Mouse (Mus musculus) spleen, adult 2 months (tissue): ENCODE results near the gene Wdfy3. TPM values are rescaled to one million over a fixed set of nuclear protein-coding genes. Genes with fewer than 3 reads are reported as not detected.
A peak's percentile ranks its signal among the peaks of the same experiment; 100 is the strongest.

Experiments used
- DNase-seq, 2 experiments: peaks; one replicate each; pipeline versions ENCODE4 v3.0.0 to v3.0.0-alpha.2; 2012 to 2021; ENCODE audit warnings: low spot score in 2 of 2, low read depth in 1 of 2
- H3K27ac ChIP-seq: fragments of 200-500 bp; 2 replicates; pipeline ENCODE4 v1.5.1; 2012; ENCODE audit warnings: low read length, inconsistent platforms; ENCODE audit not compliant: insufficient read depth
- H3K27me3 ChIP-seq: fragments of 200-500 bp; 2 replicates; pipeline ENCODE4 v1.6.1; 2012; ENCODE audit warnings: mild to moderate bottlenecking, moderate library complexity, low read length, inconsistent platforms; ENCODE audit not compliant: control insufficient read depth, insufficient read depth
- H3K36me3 ChIP-seq: fragments of 200-500 bp; 2 replicates; pipeline ENCODE4 v1.6.1; 2012; ENCODE audit warnings: mild to moderate bottlenecking, low read length, inconsistent platforms; ENCODE audit not compliant: control insufficient read depth, insufficient read depth
- H3K4me1 ChIP-seq: fragments of 200-500 bp; 2 replicates; pipeline ENCODE4 v1.6.1; 2011; ENCODE audit warnings: inconsistent platforms; ENCODE audit not compliant: control insufficient read depth, insufficient read depth, insufficient read length
- H3K4me3 ChIP-seq: fragments of 200-500 bp; 2 replicates; pipeline ENCODE4 v1.5.1; 2011; ENCODE audit warnings: mild to moderate bottlenecking, inconsistent platforms; ENCODE audit not compliant: insufficient read depth, insufficient read length; ENCODE audit errors: extremely low read depth
- CTCF ChIP-seq: fragments of 200-500 bp; IDR thresholded peaks from 2 replicates; pipeline ENCODE4 v1.5.1; 2011; ENCODE audit warnings: mild to moderate bottlenecking, inconsistent platforms; ENCODE audit not compliant: insufficient read depth, insufficient read length, insufficient replicate concordance; ENCODE audit errors: extremely low read depth
- POLR2A ChIP-seq: fragments of 200-500 bp; IDR thresholded peaks from 2 replicates; pipeline ENCODE4 v1.6.1; 2011; ENCODE audit warnings: low read depth, low read length, inconsistent platforms
- WGBS: fragments of 180-500 bp; shearing (Covaris S2); methylation state at CpG from one replicate; pipeline ENCODE4 v1.1.7; 2018; 5-methylcytosine and 5-hydroxymethylcytosine counted together
- polyA plus RNA-seq: library from polyadenylated mRNA; depleted of rRNA; stranded (reverse); fragments of >200 nt; gene quantifications from 2 replicates; pipeline ENCODE4 v1.2.3, GENCODE M21; 2012

Wdfy3 gene
- polyA plus RNA-seq, 1 experiment, result 12.0 TPM

DNA sequence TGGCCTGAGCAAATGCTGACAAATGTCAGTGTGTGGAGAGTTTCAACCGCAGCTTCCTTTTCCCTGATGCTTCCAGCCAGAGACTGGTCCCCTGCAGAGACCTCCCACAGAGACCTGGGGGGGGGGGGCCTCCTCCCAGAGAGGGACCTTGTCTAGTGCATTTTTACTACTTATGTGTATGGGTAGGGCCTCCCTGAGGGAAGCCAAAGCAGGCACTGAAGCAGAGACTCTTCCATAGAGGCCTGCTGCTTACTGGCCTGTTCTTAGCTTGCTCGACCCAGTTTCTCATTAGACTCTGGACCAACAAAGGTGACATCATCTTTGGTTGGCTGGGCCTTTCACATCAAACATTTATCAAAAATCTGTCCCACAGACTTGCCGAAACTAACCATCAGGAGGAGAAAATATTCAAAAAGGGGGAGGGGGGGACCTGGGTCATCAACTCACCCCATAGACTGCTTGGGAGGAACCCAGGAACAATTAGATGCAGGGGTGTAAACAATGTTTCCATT, 14.5 kb downstream of the Wdfy3 start:
- no peak for TF ChIP-seq CTCF
- no peak for DNase-seq
- Histone ChIP-seq H3K4me1 (no peaks in the 10 kb centered on the region), H3K36me3 (no peaks in the 10 kb centered on the region), H3K27me3 (no peaks in the 10 kb centered on the region), H3K4me3 (no peak overlapping the region), H3K27ac (no peak overlapping the region)
- WGBS, result 59% methylated on average over 3 of the region's 3 CpGs

DNA sequence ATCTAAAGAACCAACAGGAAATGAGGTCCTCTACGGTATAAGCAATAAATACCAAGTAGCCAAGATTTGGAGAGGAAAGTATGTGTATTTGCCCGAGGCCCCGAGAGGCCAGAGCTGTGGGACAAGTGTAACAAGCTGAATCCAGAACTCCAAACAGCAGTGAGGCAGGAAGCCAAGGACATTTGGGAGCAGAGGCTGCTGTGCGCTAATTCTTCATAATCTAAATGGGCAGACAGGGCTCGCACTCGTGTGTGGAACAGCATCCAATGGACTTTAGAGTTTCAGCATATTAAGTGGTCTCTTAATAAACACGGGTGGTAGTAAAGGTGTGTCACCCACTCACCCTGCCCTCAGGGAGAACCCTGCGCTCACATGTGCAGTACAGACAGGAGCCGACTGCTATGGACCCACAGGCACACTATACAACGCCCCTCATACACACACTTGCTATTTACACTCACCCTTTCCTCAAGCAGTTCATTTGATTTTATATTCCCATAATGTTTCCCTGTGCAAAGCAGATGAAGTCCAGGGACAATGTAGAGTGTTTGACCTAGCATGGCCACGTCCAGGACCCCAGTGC, 15.1 kb downstream of the Wdfy3 start:
- DNase-seq, result no peak
- Histone ChIP-seq H3K27ac (peak overlapping the region; percentile 9; the same call in 1 of the 2 replicates), H3K4me3 (no peak overlapping the region), H3K36me3 (no peaks in the 10 kb centered on the region), H3K27me3 (no peaks in the 10 kb centered on the region), H3K4me1 (no peaks in the 10 kb centered on the region)
- WGBS, result 82% methylated on average over 11 of the region's 11 CpGs
- TF ChIP-seq POLR2A, result no peak
- no peak for TF ChIP-seq CTCF

DNA sequence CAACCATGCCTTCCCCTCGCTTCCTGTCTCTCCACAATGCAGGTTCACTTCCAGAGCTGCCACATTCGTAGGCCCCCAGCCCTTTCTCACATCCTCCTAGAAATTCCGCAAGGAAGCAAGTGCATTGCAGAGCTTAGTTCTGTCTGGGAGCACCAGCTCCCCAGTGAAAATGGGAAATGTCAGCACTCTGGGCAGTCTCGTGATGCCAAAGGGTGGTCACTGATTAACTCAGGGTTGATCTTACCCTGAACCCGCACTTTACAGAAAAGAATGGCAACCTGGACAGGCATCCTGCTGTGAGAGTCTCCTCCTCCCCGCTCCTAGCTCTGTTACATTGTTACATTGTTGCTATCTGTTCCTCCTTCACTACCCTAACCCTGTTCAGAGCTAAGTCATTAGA, 16.8 kb downstream of the Wdfy3 start:
- Histone ChIP-seq H3K36me3 (no peaks in the 10 kb centered on the region), H3K27me3 (no peaks in the 10 kb centered on the region), H3K4me3 (no peak overlapping the region), H3K27ac (no peak overlapping the region), H3K4me1 (no peaks in the 10 kb centered on the region)
- WGBS, result 92% methylated on average over 6 of the region's 6 CpGs
- TF ChIP-seq CTCF (no peak), POLR2A (no peak)
- no peak for DNase-seq

DNA sequence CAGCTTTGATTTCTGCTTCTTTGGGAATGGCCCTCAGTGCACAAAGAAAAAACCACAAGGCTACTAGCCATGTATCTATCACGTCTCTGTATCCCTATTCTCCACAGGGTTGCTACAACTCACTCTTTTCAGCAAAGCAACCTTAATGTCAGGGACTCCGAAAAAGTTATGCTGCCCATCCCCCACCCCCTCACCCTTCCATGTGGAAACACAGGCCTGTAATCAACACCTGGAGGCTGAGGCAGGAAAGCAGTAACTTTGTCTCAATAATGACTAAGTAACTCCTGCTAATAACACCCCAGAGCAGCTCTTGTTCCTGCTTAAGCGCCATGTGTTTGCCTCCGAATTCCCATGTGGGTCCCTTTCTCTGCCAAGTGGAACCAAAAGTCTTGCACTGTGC, 17.3 kb downstream of the Wdfy3 start:
- Histone ChIP-seq H3K27ac (no peak overlapping the region), H3K4me3 (no peak overlapping the region), H3K36me3 (no peaks in the 10 kb centered on the region), H3K27me3 (no peaks in the 10 kb centered on the region), H3K4me1 (no peaks in the 10 kb centered on the region; the same call in 1 of the 2 replicates)
- DNase-seq, result no peak
- 92% methylated on average over 4 of the region's 4 CpGs for WGBS
- TF ChIP-seq POLR2A (no peak), CTCF (no peak)

DNA sequence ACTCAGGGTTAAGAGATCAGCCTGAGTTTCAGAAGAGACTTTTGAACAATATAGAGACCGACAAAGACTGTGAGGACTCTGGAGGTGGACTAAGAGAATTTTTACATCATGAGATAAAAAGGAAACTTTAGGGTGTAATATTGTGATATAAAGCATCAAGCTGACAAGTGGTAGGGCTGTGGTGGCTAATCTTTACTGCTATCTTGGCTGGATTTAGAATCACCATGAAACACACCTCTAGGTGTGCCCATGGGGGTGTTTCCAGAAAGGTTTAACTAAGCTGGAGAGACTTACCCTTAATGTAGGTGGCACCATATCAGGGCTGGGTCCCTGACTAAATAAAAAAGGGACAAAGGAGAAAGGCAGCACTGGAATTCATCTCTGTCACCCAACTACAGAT, 19.0 kb downstream of the Wdfy3 start:
- WGBS, result 90% methylated on average over 1 of the region's 1 CpGs
- no peak for TF ChIP-seq POLR2A
- H3K27ac ChIP-seq, result no peak overlapping the region
- no peak overlapping the region for H3K4me3 ChIP-seq
- H3K36me3 ChIP-seq, result no peaks in the 10 kb centered on the region
- H3K4me1 ChIP-seq, result no peaks in the 10 kb centered on the region; the same call in 1 of the 2 replicates
- DNase-seq, result no peak
- H3K27me3 ChIP-seq, result no peaks in the 10 kb centered on the region

DNA sequence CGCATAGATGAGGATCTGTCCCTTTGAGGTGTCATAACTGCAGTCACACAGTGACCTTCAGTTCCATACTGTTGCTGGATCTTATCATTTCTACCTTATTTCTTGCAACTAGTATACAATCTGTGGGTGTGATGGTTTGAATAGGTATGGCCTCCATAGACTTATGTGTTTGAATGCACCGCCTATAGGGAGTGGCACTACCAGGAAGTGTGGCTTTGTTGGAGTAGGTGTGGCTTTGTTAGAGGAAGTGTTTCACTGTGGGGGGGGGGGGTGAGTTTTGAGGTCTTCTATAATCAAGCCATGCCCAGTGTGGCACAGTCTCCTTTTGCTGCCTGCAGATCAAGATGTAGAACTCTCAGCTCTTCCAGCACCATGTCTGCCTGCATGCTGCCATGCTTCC, 21.3 kb downstream of the Wdfy3 start:
- Histone ChIP-seq H3K36me3 (no peaks in the 10 kb centered on the region), H3K27ac (no peak overlapping the region), H3K27me3 (no peaks in the 10 kb centered on the region), H3K4me1 (no peaks in the 10 kb centered on the region; the same call in 1 of the 2 replicates), H3K4me3 (no peak overlapping the region)
- DNase-seq, result no peak
- no peak for TF ChIP-seq CTCF
- TF ChIP-seq POLR2A, result no peak
- 96% methylated on average over 2 of the region's 2 CpGs for WGBS

DNA sequence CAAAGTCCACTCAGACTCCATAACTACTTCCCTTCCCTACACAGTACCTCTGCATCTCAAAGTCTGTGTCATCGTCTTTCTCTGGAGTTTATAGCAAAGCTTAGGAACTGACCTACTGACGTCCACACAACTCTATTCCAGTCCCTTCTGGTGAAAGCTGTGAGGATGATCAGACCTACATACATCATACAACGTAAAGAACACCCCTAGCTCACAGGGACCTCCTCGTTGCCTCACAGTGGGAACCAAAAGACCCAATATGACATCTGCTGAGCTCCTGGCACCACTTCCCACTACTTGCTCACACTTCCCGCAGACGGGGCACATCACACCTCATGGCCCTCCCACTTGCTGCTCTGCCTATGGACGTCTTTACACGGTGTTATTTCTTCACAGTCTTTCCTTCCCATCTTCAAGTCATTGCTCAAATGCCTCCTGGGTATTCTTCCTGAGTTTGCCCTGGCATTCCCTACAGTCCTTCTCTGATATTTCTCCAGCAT, 23.1 kb downstream of the Wdfy3 start:
- no peak for DNase-seq
- no peak overlapping the region for H3K4me3 ChIP-seq
- H3K4me1 ChIP-seq, result no peaks in the 10 kb centered on the region; the same call in 1 of the 2 replicates
- H3K27ac ChIP-seq, result no peak overlapping the region
- 78% methylated on average over 8 of the region's 8 CpGs for WGBS
- no peaks in the 10 kb centered on the region for H3K36me3 ChIP-seq
- H3K27me3 ChIP-seq, result no peaks in the 10 kb centered on the region
- TF ChIP-seq CTCF (no peak), POLR2A (no peak)
